Mouse (Mus musculus) C2C12 (cell line): ENCODE measurements around the gene Prl8a2. TPM values are rescaled to one million over a fixed set of nuclear protein-coding genes. Genes with fewer than 3 reads are reported as not detected.

Source experiments
- H3K27me3 ChIP-seq: one replicate; pipeline ENCODE4 v1.6.1; 2011; ENCODE audit not compliant: control insufficient read depth, insufficient read depth, insufficient read length
- H3K36me3 ChIP-seq: one replicate; pipeline ENCODE4 v1.6.1; 2011; ENCODE audit not compliant: control insufficient read depth, insufficient read depth
- H3K4me3 ChIP-seq: one replicate; pipeline ENCODE4 v1.5.1; 2011; ENCODE audit warnings: mild to moderate bottlenecking, control low read depth; ENCODE audit not compliant: poor library complexity, insufficient read depth, severe bottlenecking
- H3K79me2 ChIP-seq: one replicate; pipeline ENCODE4 v1.6.1; 2011; ENCODE audit not compliant: control insufficient read depth, insufficient read depth
- H3K79me3 ChIP-seq: one replicate; pipeline ENCODE4 v1.6.1; 2011; ENCODE audit warnings: low read depth, control low read depth
- H3ac ChIP-seq: one replicate; pipeline ENCODE3; 2011; ENCODE audit warnings: low read depth; ENCODE audit not compliant: control insufficient read depth, insufficient read length
- CEBPB ChIP-seq: IDR thresholded peaks from one replicate; pipeline ENCODE4 v1.6.1; 2011; ENCODE audit warnings: low read depth, mild to moderate bottlenecking, control low read depth, moderate library complexity
- MAX ChIP-seq: IDR thresholded peaks from one replicate; pipeline ENCODE4 v1.6.1; 2011; ENCODE audit warnings: mild to moderate bottlenecking, control low read depth
- MYOG ChIP-seq: IDR thresholded peaks from one replicate; pipeline ENCODE4 v1.6.1; 2011; ENCODE audit not compliant: control insufficient read depth, insufficient read length; ENCODE audit errors: extremely low read depth
- polyA plus RNA-seq: library from polyadenylated mRNA; unstranded; fragments of >200 nt; fragmentation: generic; extraction: Trizol; gene quantifications from one replicate; pipeline ENCODE4 v1.2.1, GENCODE M21; 2012; ENCODE audit warnings: missing spikeins

Gene Prl8a2
- polyA plus RNA-seq, 1 experiment, result not detected

DNA sequence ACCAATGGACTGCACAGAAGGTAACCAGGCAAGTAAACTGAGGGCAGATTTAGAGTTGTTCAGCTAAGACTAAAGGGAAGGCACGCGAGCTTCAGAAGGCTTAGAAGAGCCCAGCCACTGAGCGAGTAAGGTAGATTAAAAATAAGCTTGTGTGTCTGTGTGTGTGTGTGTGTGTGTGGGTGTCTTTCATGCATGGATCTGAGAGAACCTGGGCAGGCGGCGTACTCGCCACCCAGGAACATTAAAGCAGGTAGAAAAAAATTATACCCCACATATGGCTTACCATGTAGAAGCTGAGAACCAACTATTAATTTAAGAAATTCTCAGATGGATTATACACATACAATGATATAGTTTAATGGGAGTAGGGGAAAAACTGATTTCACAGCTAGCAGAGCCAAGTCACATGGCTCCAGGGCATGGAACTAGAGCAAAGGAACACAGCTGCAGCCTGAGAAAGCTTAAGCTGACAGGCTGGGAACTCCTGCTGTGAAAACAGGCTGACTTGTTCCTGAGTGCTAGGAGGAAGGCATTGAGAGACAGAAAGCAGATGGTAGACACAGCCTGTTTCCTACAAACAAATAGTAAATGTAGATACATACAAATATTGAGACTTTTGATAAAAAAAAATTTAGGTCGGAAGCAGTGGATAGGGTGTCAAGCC lies 53.7 kb downstream of the Prl8a2 start:
- H3K36me3 ChIP-seq, result no peaks in the 10 kb centered on the region
- H3K27me3 ChIP-seq, result no peaks in the 10 kb centered on the region
- TF ChIP-seq MYOG (no peak), CEBPB (no peak), MAX (no peak)
- no peaks in the 10 kb centered on the region for H3K79me2 ChIP-seq
- H3K4me3 ChIP-seq, result no peak overlapping the region
- no peaks in the 10 kb centered on the region for H3K79me3 ChIP-seq
- H3ac ChIP-seq, result no peak overlapping the region

Other genes with a start within 250 kb of the Prl8a2 start
- gene Prl3d2, start 224.0 kb upstream of the Prl8a2 start, polyA plus RNA-seq, result 0.21 TPM
- gene Prl3d3, start 188.9 kb upstream of the Prl8a2 start, polyA plus RNA-seq, result 0.22 TPM
- not detected for gene Prl3c1, start 149.0 kb upstream of the Prl8a2 start, polyA plus RNA-seq
- gene Prl3b1, start 103.8 kb upstream of the Prl8a2 start, polyA plus RNA-seq, result not detected
- not detected for gene Prl3a1, start 86.2 kb upstream of the Prl8a2 start, polyA plus RNA-seq
- gene Prl6a1, start 33.0 kb upstream of the Prl8a2 start, polyA plus RNA-seq, result 0.04 TPM
- gene Prl2b1, start 45.2 kb downstream of the Prl8a2 start, polyA plus RNA-seq, result not detected
- gene Prl8a6, start 93.0 kb downstream of the Prl8a2 start, polyA plus RNA-seq, result not detected
- not detected for gene Prl8a8, start 167.5 kb downstream of the Prl8a2 start, polyA plus RNA-seq
- not detected for gene Prl8a9, start 218.9 kb downstream of the Prl8a2 start, polyA plus RNA-seq
- not detected for gene Prl8a1, start 236.5 kb downstream of the Prl8a2 start, polyA plus RNA-seq